Mouse (Mus musculus): Measurements from ENCODE around the gene Clrn3. TPM values are rescaled to one million over a fixed set of nuclear protein-coding genes. Genes with fewer than 3 reads are reported as not detected.

Gene Clrn3
- polyA plus RNA-seq, 1 experiment, result not detected

- Histone ChIP-seq H3K36me3 (ENCODE audit: control insufficient read depth) (no peaks in the 10 kb centered on the region), H3K9me3 (ENCODE audit: control insufficient read depth, low read length) (no peaks in the 10 kb centered on the region), H3K4me3 (replicated peaks) (no peak overlapping the region), H3K4me1 (ENCODE audit: control insufficient read depth) (no peaks in the 10 kb centered on the region), H3K27me3 (ENCODE audit: control insufficient read depth) (no peaks in the 10 kb centered on the region)
- TF ChIP-seq TAL1 (IDR thresholded peaks at IDR 0.05; ENCODE audit: low read length) (no peak), GATA1 (IDR thresholded peaks at IDR 0.05; ENCODE audit: low read length) (no peak)
Observed at GRCm38 (mm10) chr7:135560280-135560679, 31.8 kb upstream of the Clrn3 start.

GRCm38 (mm10) chr7:135556663-135557402 is 28.4 kb upstream of the Clrn3 start:
- Histone ChIP-seq H3K9me3 (ENCODE audit: control insufficient read depth, low read length) (no peaks in the 10 kb centered on the region), H3K4me3 (replicated peaks) (no peak overlapping the region), H3K27me3 (ENCODE audit: control insufficient read depth) (no peaks in the 10 kb centered on the region), H3K4me1 (ENCODE audit: control insufficient read depth) (no peaks in the 10 kb centered on the region; the same call in 1 of the 2 replicates), H3K36me3 (ENCODE audit: control insufficient read depth) (no peaks in the 10 kb centered on the region)
- TF ChIP-seq GATA1 (IDR thresholded peaks at IDR 0.05; ENCODE audit: low read length) (no peak), TAL1 (IDR thresholded peaks at IDR 0.05; ENCODE audit: low read length) (no peak)

GRCm38 (mm10) chr7:135553550-135553949 is 25.1 kb upstream of the Clrn3 start:
- no peak for TF ChIP-seq TAL1 (IDR thresholded peaks at IDR 0.05; ENCODE audit: low read length)
- Histone ChIP-seq H3K4me1 (ENCODE audit: control insufficient read depth) (no peaks in the 10 kb centered on the region; the same call in 1 of the 2 replicates), H3K27me3 (ENCODE audit: control insufficient read depth) (no peaks in the 10 kb centered on the region), H3K36me3 (ENCODE audit: control insufficient read depth) (no peaks in the 10 kb centered on the region), H3K9me3 (ENCODE audit: control insufficient read depth, low read length) (no peaks in the 10 kb centered on the region), H3K4me3 (replicated peaks) (no peak overlapping the region)

- H3K9me3 ChIP-seq (ENCODE audit: control insufficient read depth, low read length), result no peaks in the 10 kb centered on the region
- H3K4me1 ChIP-seq (ENCODE audit: control insufficient read depth), result no peaks in the 10 kb centered on the region; the same call in 1 of the 2 replicates
- no peak for TF ChIP-seq GATA1 (IDR thresholded peaks at IDR 0.05; ENCODE audit: low read length)
- no peak for TF ChIP-seq TAL1 (IDR thresholded peaks at IDR 0.05; ENCODE audit: low read length)
- H3K4me3 ChIP-seq (replicated peaks), result no peak overlapping the region
- no peaks in the 10 kb centered on the region for H3K27me3 ChIP-seq (ENCODE audit: control insufficient read depth)
- no peaks in the 10 kb centered on the region for H3K36me3 ChIP-seq (ENCODE audit: control insufficient read depth)
Observed at GRCm38 (mm10) chr7:135551547-135551946, 23.1 kb upstream of the Clrn3 start.

- Histone ChIP-seq H3K27me3 (ENCODE audit: control insufficient read depth) (no peaks in the 10 kb centered on the region), H3K4me3 (replicated peaks) (no peak overlapping the region), H3K4me1 (ENCODE audit: control insufficient read depth) (no peaks in the 10 kb centered on the region; the same call in 1 of the 2 replicates), H3K36me3 (ENCODE audit: control insufficient read depth) (no peaks in the 10 kb centered on the region), H3K9me3 (ENCODE audit: control insufficient read depth, low read length) (no peaks in the 10 kb centered on the region)
- no peak for TF ChIP-seq GATA1 (IDR thresholded peaks at IDR 0.05; ENCODE audit: low read length)
- no peak for TF ChIP-seq TAL1 (IDR thresholded peaks at IDR 0.05; ENCODE audit: low read length)
Observed at GRCm38 (mm10) chr7:135548434-135548833, 20.0 kb upstream of the Clrn3 start.

GRCm38 (mm10) chr7:135546530-135546929 is 18.1 kb upstream of the Clrn3 start:
- Histone ChIP-seq H3K4me3 (replicated peaks) (no peak overlapping the region), H3K27me3 (ENCODE audit: control insufficient read depth) (no peaks in the 10 kb centered on the region), H3K9me3 (ENCODE audit: control insufficient read depth, low read length) (no peaks in the 10 kb centered on the region), H3K4me1 (ENCODE audit: control insufficient read depth) (no peaks in the 10 kb centered on the region), H3K36me3 (ENCODE audit: control insufficient read depth) (no peaks in the 10 kb centered on the region)
- TF ChIP-seq GATA1 (IDR thresholded peaks at IDR 0.05; ENCODE audit: low read length), result no peak
- no peak for TF ChIP-seq TAL1 (IDR thresholded peaks at IDR 0.05; ENCODE audit: low read length)

GRCm38 (mm10) chr7:135545957-135546356 is 17.5 kb upstream of the Clrn3 start:
- Histone ChIP-seq H3K36me3 (ENCODE audit: control insufficient read depth) (no peaks in the 10 kb centered on the region), H3K4me1 (ENCODE audit: control insufficient read depth) (no peaks in the 10 kb centered on the region), H3K27me3 (ENCODE audit: control insufficient read depth) (no peaks in the 10 kb centered on the region), H3K4me3 (replicated peaks) (no peak overlapping the region), H3K9me3 (ENCODE audit: control insufficient read depth, low read length) (no peaks in the 10 kb centered on the region)
- TF ChIP-seq TAL1 (IDR thresholded peaks at IDR 0.05; ENCODE audit: low read length), result no peak
- no peak for TF ChIP-seq GATA1 (IDR thresholded peaks at IDR 0.05; ENCODE audit: low read length)

GRCm38 (mm10) chr7:135544321-135544720 is 15.9 kb upstream of the Clrn3 start:
- H3K4me1 ChIP-seq (ENCODE audit: control insufficient read depth), result peaks cover 4% of the 10 kb centered on the region; the same call in 1 of the 2 replicates

GRCm38 (mm10) chr7:135543033-135543432 is 14.6 kb upstream of the Clrn3 start:
- Histone ChIP-seq H3K4me1 (ENCODE audit: control insufficient read depth) (peaks cover 11% of the 10 kb centered on the region), H3K36me3 (ENCODE audit: control insufficient read depth) (no peaks in the 10 kb centered on the region), H3K9me3 (ENCODE audit: control insufficient read depth, low read length) (no peaks in the 10 kb centered on the region), H3K27me3 (ENCODE audit: control insufficient read depth) (peaks cover 11% of the 10 kb centered on the region), H3K4me3 (replicated peaks) (no peak overlapping the region)
- TF ChIP-seq GATA1 (IDR thresholded peaks at IDR 0.05; ENCODE audit: low read length), result no peak
- TF ChIP-seq TAL1 (IDR thresholded peaks at IDR 0.05; ENCODE audit: low read length), result no peak

More at GRCm38 (mm10) chr7:135544321-135544720, 15.9 kb upstream of the Clrn3 start:
- no peaks in the 10 kb centered on the region; the same call in 1 of the 2 replicates for H3K27me3 ChIP-seq (ENCODE audit: control insufficient read depth)
- no peaks in the 10 kb centered on the region for H3K9me3 ChIP-seq (ENCODE audit: control insufficient read depth, low read length)
- no peaks in the 10 kb centered on the region for H3K36me3 ChIP-seq (ENCODE audit: control insufficient read depth)
- TF ChIP-seq TAL1 (IDR thresholded peaks at IDR 0.05; ENCODE audit: low read length) (no peak), GATA1 (IDR thresholded peaks at IDR 0.05; ENCODE audit: low read length) (no peak)
- no peak overlapping the region for H3K4me3 ChIP-seq (replicated peaks)
